Mouse (Mus musculus) ES-Bruce4 (cell line): ENCODE measurements at regions not wholly inside any gene's neighbourhood (a gene's known extent, or its start where the extent isn't known, plus 50 kb on each side); places are given as distances from the start of the nearest gene placed in this dataset.

ENCODE experiments used
- H3K27ac ChIP-seq: 2 replicates; pipeline ENCODE4 v1.5.1; 2012; ENCODE audit warnings: low read length, inconsistent platforms; ENCODE audit not compliant: insufficient read depth
- H3K27me3 ChIP-seq: 2 replicates; pipeline ENCODE4 v1.6.1; 2012; ENCODE audit warnings: mild to moderate bottlenecking, low read length, inconsistent platforms; ENCODE audit not compliant: control insufficient read depth, poor library complexity, insufficient read depth, severe bottlenecking
- H3K36me3 ChIP-seq: 2 replicates; pipeline ENCODE4 v1.6.1; 2012; ENCODE audit warnings: inconsistent platforms, mild to moderate bottlenecking, low read length, moderate library complexity; ENCODE audit not compliant: control insufficient read depth, poor library complexity, insufficient read depth, severe bottlenecking
- H3K4me1 ChIP-seq: one replicate; pipeline ENCODE4 v1.8.1; 2011; ENCODE audit warnings: low read length; ENCODE audit not compliant: control insufficient read depth, insufficient read depth
- H3K4me3 ChIP-seq: 2 replicates; pipeline ENCODE4 v1.5.1; 2011; ENCODE audit warnings: low read depth, mild to moderate bottlenecking, low read length
- H3K9ac ChIP-seq: 2 replicates; pipeline ENCODE4 v1.6.1; 2012; ENCODE audit warnings: low read depth, mild to moderate bottlenecking, inconsistent platforms; ENCODE audit not compliant: poor library complexity, severe bottlenecking
- H3K9me3 ChIP-seq: replicated peaks from 2 replicates; pipeline ENCODE4 v1.6.1; 2012; ENCODE audit warnings: mild to moderate bottlenecking, low read length, inconsistent platforms; ENCODE audit not compliant: control insufficient read depth, poor library complexity, insufficient read depth, severe bottlenecking
- CTCF ChIP-seq: IDR thresholded peaks from one replicate; pipeline ENCODE4 v1.8.1; 2011; ENCODE audit warnings: low read depth, low read length
- EP300 ChIP-seq: IDR thresholded peaks from 2 replicates; pipeline ENCODE4 v1.6.1; 2011; ENCODE audit warnings: low read depth, low read length; ENCODE audit not compliant: insufficient read depth
- POLR2A ChIP-seq: IDR thresholded peaks from one replicate; pipeline ENCODE4 v1.8.1; 2011; ENCODE audit warnings: low read length; ENCODE audit not compliant: insufficient read depth

DNA sequence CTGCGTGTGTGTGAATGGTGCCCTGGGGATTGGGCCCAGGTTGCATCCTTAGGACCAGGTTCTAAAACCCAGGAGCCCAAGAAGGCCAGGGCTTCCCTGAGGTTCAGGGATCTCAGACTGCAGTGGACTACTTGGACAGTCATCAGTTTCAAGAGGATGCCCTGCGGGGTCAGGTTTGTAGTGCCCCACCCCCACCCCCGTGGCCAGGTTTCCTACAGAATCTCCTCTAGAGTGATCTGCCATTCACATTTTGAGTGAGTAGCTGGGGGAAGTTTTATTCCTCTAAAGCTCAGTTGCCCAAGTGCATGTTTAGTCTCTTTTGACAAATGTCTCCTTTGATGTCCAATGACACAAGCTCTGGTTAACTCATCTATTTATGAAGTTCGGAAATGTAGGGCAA is 193.5 kb upstream of the Bmper start:
- H3K4me1 ChIP-seq: no peaks in the 10 kb centered on the region
- H3K36me3 ChIP-seq: no peaks in the 10 kb centered on the region
- TF ChIP-seq CTCF (no peak), POLR2A (no peak), EP300 (no peak)
- H3K27ac ChIP-seq: no peak overlapping the region
- H3K9ac ChIP-seq: no peak overlapping the region
- no peaks in the 10 kb centered on the region for H3K9me3 ChIP-seq
- no peaks in the 10 kb centered on the region for H3K27me3 ChIP-seq
- no peak overlapping the region for H3K4me3 ChIP-seq

DNA sequence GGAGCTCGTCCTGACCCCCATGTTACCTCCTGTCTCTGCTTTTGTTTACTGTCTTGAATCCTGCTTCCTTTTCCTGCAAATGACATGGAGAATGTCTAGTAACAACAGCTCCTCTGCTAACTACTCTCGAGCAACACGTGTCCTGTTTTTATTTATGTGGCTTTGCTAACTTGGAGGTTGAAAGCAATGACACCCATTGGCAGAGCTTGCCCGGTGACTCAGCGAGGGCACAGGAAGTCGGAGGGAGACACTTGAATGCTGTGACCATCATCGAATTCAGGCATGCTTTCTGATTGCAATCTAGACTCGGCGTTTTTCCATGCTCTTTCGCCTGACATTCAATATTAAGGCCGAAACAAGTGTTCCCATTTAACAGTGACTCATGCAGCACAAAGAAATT is 192.7 kb upstream of the Bmper start:
- TF ChIP-seq POLR2A (no peak), CTCF (no peak), EP300 (no peak)
- H3K27me3 ChIP-seq: no peaks in the 10 kb centered on the region
- no peaks in the 10 kb centered on the region for H3K9me3 ChIP-seq
- H3K4me3 ChIP-seq: no peak overlapping the region
- no peak overlapping the region for H3K27ac ChIP-seq
- H3K9ac ChIP-seq: no peak overlapping the region
- H3K4me1 ChIP-seq: no peaks in the 10 kb centered on the region
- no peaks in the 10 kb centered on the region for H3K36me3 ChIP-seq

DNA sequence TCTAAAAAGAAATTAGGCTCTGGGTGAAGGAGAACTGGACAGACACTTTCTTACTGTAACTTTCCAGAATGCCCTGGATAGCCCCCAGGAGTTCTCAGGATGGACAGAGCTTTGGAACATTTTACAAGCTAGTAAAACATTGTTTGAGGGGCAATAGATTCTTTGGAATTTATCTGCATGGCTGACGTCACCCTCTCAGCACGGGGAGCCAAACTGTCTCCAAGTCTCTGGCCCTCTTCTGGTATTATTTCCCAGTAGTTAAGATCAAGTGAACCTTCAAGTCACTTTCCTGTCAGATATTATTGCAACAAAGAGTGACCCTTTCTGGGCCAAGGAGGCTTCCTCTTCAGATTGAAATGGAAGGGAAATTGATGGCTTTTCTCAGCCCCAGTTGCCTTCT is 192.3 kb upstream of the Bmper start:
- Histone ChIP-seq H3K9ac (no peak overlapping the region), H3K9me3 (no peaks in the 10 kb centered on the region), H3K36me3 (no peaks in the 10 kb centered on the region), H3K4me3 (no peak overlapping the region), H3K4me1 (no peaks in the 10 kb centered on the region), H3K27me3 (no peaks in the 10 kb centered on the region), H3K27ac (no peak overlapping the region)
- TF ChIP-seq CTCF (no peak), POLR2A (no peak), EP300 (no peak)

DNA sequence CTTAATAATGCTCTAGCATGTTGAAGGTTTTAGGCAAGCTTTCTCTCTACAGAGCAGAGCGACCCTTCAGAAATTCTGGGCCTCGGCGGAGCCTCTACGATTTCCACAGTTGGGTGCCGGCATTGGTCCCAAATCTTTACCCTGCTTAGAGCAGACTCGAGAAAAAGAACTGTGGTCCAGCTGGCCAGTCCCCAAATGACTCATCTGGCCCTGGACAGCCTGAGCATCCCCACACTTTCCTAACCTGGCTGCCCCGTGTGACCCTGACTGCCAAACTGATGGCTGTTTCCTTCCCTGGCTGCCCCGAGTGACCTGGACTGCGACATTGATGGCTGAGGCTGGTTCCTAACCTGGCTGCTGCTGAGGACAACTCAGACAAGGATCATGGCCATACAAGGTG is 191.0 kb upstream of the Bmper start:
- no peak overlapping the region for H3K4me3 ChIP-seq
- no peaks in the 10 kb centered on the region for H3K9me3 ChIP-seq
- no peaks in the 10 kb centered on the region for H3K27me3 ChIP-seq
- H3K36me3 ChIP-seq: no peaks in the 10 kb centered on the region
- TF ChIP-seq EP300 (no peak), POLR2A (no peak), CTCF (no peak)
- no peak overlapping the region for H3K27ac ChIP-seq
- no peaks in the 10 kb centered on the region for H3K4me1 ChIP-seq
- no peak overlapping the region for H3K9ac ChIP-seq

DNA sequence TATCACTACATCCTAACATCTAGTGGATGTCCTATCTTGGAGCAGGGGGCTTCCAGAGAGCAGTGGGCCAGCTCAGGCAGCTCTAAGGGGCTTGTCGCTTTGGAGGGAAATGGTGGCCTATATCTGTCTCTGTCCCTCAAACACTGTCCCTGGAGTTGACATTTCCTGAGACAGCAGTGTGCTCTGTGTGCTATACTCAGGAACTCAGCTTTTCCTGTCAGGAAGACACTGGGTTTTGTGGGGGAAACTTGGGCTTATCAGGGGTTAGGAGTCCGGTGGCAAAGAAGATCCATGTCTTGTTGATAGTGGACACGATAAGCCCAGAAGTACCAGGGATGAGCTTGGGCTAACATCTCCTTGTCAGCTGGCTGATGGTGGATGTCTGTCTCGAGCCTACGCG is 187.6 kb upstream of the Bmper start:
- Histone ChIP-seq H3K4me3 (no peak overlapping the region), H3K9ac (no peak overlapping the region), H3K36me3 (no peaks in the 10 kb centered on the region), H3K27ac (no peak overlapping the region), H3K4me1 (no peaks in the 10 kb centered on the region), H3K9me3 (no peaks in the 10 kb centered on the region), H3K27me3 (no peaks in the 10 kb centered on the region)
- no peak for TF ChIP-seq POLR2A
- TF ChIP-seq EP300: no peak
- TF ChIP-seq CTCF: no peak

DNA sequence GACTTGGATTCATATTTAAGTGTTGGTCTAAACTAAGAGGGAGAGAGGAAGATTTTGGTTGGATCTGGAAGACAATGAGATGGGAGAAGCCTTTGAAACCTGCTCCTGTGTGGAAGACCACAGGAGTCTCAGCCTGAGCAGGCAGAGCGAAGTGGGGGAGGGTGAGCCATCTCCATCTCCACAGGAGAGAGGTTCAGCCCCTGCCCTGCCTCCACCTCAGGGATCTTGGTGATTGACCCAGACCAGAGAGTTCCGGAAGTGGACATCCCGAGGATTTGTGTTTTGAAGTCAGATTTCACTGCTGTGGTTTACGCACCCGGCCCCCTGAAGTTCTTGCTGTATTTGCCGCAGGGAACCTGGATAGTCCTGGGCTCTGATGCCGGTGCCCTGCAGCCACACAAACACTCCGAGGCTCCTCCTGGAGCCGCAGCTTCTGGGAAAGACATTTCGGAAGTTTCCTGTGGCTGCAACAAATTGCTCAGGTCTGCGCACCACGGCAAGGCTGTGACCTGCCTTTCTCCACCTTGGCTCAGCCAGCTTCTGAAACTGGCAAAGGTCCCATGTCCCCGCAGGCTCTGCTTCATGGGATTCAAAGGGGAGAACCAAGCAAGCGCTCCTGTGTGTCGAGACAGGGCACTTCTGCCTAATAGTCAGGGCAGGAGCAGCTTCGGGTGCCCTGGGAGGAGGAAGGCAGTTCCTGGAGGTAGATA is 186.8 kb upstream of the Bmper start:
- no peak overlapping the region for H3K9ac ChIP-seq
- TF ChIP-seq EP300 (no peak), CTCF (no peak), POLR2A (no peak)
- H3K27me3 ChIP-seq: no peaks in the 10 kb centered on the region
- H3K4me3 ChIP-seq: no peak overlapping the region
- no peaks in the 10 kb centered on the region for H3K4me1 ChIP-seq
- H3K36me3 ChIP-seq: no peaks in the 10 kb centered on the region
- H3K9me3 ChIP-seq: no peaks in the 10 kb centered on the region
- no peak overlapping the region for H3K27ac ChIP-seq
